Mouse (Mus musculus): ENCODE results near the gene 1500009C09Rik. TPM values are rescaled to one million over a fixed set of nuclear protein-coding genes. Genes with fewer than 3 reads are reported as not detected.

The 1500009C09Rik gene
- polyA plus RNA-seq, 1 experiment from 2014 or later: not detected

DNA sequence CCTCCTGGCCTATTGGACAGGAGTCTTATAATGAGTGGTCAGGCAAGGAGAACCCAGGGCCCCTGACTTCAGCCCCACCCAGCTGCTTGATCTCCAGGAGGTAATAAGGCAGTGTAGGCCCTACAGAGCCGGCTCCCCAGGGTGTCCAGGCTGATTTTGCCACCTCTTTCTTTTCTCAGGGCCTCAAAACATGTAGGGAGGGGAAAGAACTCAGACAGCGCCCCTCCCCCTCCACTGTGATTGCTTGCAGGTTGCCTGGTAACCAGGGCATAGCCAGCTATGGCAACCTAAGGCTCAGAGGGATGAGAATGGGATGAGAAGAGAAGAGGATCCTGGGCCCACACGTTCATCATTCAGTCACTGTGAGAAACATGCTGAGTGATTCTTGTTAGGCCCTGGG, 16.0 kb downstream of the 1500009C09Rik start:
- 32% methylated on average over 3 of the region's 3 CpGs for WGBS
- no peak overlapping the region for H3K4me3 ChIP-seq (ENCODE audit: low read length)
- no peak overlapping the region for H3K27ac ChIP-seq (ENCODE audit: low read length)
- no peak overlapping the region for H3K9ac ChIP-seq (ENCODE audit: low read depth, low read length)
- H3K27me3 ChIP-seq (replicated peaks; ENCODE audit: control insufficient read depth, insufficient read depth, low read length): 0 out of 2 replicates have a peak, but pooled peaks cover 5% of the 10 kb centered on the region
- H3K36me3 ChIP-seq (ENCODE audit: control insufficient read depth, insufficient read depth, low read length): no peaks in the 10 kb centered on the region
- H3K9me3 ChIP-seq (ENCODE audit: control insufficient read depth, low read length): no peaks in the 10 kb centered on the region
- H3K4me2 ChIP-seq (ENCODE audit: low read depth, low read length): no peak overlapping the region
- H3K4me1 ChIP-seq (ENCODE audit: control insufficient read depth, insufficient read depth, low read length): no peaks in the 10 kb centered on the region
- no peak for ATAC-seq

DNA sequence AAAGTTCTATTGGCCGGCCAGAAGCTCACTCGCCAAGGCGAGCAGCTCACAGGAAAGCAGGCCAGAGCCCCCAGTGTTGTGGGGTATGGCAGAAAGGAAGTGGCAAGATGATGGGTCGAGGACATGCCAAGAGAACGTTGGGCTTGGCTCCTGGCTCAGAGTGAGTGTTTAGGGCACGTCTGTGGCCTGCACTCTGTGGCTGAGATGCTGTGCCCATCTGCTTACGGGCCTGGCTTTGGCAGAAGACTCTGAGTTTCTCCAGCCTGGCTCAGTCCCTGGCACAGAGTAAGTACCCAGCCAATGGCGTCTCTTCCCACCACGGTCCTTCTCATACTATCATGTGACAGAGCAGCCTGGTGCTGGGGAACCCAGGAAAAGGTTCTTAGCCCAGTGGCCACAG, 16.6 kb downstream of the 1500009C09Rik start:
- no peak overlapping the region for H3K27ac ChIP-seq (ENCODE audit: low read length)
- H3K4me3 ChIP-seq (ENCODE audit: low read length): no peak overlapping the region
- H3K27me3 ChIP-seq (replicated peaks; ENCODE audit: control insufficient read depth, insufficient read depth, low read length): peaks cover 8% of the 10 kb centered on the region; the same call in 1 of the 2 replicates
- no peak for ATAC-seq
- H3K4me2 ChIP-seq (ENCODE audit: low read depth, low read length): no peak overlapping the region
- no peak overlapping the region for H3K9ac ChIP-seq (ENCODE audit: low read depth, low read length)
- no peaks in the 10 kb centered on the region for H3K9me3 ChIP-seq (ENCODE audit: control insufficient read depth, low read length)
- H3K4me1 ChIP-seq (ENCODE audit: control insufficient read depth, insufficient read depth, low read length): no peaks in the 10 kb centered on the region
- H3K36me3 ChIP-seq (ENCODE audit: control insufficient read depth, insufficient read depth, low read length): no peaks in the 10 kb centered on the region
- WGBS: 85% methylated on average over 9 of the region's 9 CpGs

DNA sequence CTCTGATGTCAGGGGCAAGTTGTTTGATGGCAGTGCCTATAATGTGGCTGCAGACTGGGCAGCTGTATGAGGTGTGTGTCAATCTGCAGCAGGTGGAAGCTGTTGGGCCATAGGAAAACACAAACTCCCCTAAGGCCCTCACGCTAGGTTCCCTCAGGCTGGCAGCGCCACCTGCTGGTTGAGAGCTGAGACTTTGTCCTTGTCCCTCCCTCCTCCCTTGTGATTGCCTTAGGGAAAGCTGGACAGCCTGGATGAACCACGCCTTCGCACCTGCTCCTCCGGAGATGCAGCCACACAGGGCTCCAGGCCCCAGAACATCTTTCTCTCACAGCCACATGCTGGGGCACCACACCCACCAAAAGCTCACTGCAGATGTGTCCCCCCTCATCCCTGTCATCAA, 19.0 kb downstream of the 1500009C09Rik start:
- Histone ChIP-seq H3K9ac (ENCODE audit: low read depth, low read length) (no peak overlapping the region), H3K27ac (ENCODE audit: low read length) (no peak overlapping the region), H3K9me3 (ENCODE audit: control insufficient read depth, low read length) (no peaks in the 10 kb centered on the region), H3K27me3 (replicated peaks; ENCODE audit: control insufficient read depth, insufficient read depth, low read length) (peaks cover 28% of the 10 kb centered on the region), H3K4me1 (ENCODE audit: control insufficient read depth, insufficient read depth, low read length) (peaks cover 12% of the 10 kb centered on the region), H3K4me3 (ENCODE audit: low read length) (no peak overlapping the region), H3K4me2 (ENCODE audit: low read depth, low read length) (no peak overlapping the region), H3K36me3 (ENCODE audit: control insufficient read depth, insufficient read depth, low read length) (no peaks in the 10 kb centered on the region)
- 7% methylated on average over 5 of the region's 5 CpGs for WGBS
- peak; percentile 70; the same call in 1 of the 2 replicates for ATAC-seq

DNA sequence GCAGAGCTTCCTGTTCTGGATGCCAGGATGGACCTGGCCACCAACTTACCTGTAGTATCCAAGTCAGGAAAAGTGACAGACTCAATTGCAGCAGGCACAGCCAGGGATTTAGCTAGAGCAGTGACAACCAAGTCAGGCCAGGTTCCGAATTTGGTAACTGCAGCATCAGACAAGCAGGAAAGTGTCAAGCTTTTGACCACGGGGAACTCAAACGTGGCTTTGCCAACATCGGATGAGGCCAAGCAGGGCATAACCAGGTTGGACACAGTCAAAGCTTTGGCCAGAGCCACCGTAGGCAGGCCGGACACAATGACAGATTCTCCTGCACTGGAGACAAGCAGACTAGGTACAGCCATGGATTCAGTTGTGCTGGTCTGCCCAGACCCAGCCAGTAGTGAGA, 20.1 kb downstream of the 1500009C09Rik start:
- Histone ChIP-seq H3K27me3 (replicated peaks; ENCODE audit: control insufficient read depth, insufficient read depth, low read length) (peaks cover 32% of the 10 kb centered on the region), H3K27ac (ENCODE audit: low read length) (no peak overlapping the region), H3K9me3 (ENCODE audit: control insufficient read depth, low read length) (no peaks in the 10 kb centered on the region), H3K36me3 (ENCODE audit: control insufficient read depth, insufficient read depth, low read length) (no peaks in the 10 kb centered on the region), H3K4me1 (ENCODE audit: control insufficient read depth, insufficient read depth, low read length) (peaks cover 12% of the 10 kb centered on the region), H3K9ac (ENCODE audit: low read depth, low read length) (no peak overlapping the region), H3K4me3 (ENCODE audit: low read length) (no peak overlapping the region), H3K4me2 (ENCODE audit: low read depth, low read length) (no peak overlapping the region)
- no peak for ATAC-seq
- 86% methylated on average over 6 of the region's 6 CpGs for WGBS

DNA sequence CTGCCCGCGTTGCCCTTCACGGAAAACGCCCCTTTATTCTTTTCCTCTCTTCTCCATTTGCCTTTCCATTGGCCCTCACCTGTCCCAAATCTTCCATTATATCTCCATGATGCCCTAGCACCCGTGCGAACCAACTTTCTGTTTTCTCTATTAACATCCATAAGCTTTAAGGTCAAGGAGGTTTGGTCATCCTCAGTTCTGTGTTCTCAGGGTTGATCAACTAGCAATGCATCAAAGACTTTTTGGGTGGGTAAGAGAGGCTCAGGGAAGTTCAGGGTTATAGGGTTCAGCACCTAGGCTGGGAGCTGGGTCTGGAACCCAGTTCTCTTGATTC, 22.4 kb downstream of the 1500009C09Rik start, which contains the start of gene Sept3:
Gene Sept3 (plus strand): TSS at position 301 of the 334 bp plus-strand sequence.
- H3K4me2 ChIP-seq (ENCODE audit: low read depth, low read length): peak within 1 kb of the TSS; percentile 98
- WGBS: 32% methylated on average over 6 of the region's 6 CpGs
- peaks cover 32% of the 10 kb centered on the region for H3K27me3 ChIP-seq (replicated peaks; ENCODE audit: control insufficient read depth, insufficient read depth, low read length)
- no peaks in the 10 kb centered on the region for H3K9me3 ChIP-seq (ENCODE audit: control insufficient read depth, low read length)
- no peak for ATAC-seq
- peak within 1 kb of the TSS; percentile 62 for H3K9ac ChIP-seq (ENCODE audit: low read depth, low read length)
- no peaks in the 10 kb centered on the region for H3K36me3 ChIP-seq (ENCODE audit: control insufficient read depth, insufficient read depth, low read length)
- peaks cover 12% of the 10 kb centered on the region for H3K4me1 ChIP-seq (ENCODE audit: control insufficient read depth, insufficient read depth, low read length)
- peak within 1 kb of the TSS; percentile 57 for H3K4me3 ChIP-seq (ENCODE audit: low read length)
- no peak within 1 kb of the TSS; the same call in 1 of the 2 replicates for H3K27ac ChIP-seq (ENCODE audit: low read length)

DNA sequence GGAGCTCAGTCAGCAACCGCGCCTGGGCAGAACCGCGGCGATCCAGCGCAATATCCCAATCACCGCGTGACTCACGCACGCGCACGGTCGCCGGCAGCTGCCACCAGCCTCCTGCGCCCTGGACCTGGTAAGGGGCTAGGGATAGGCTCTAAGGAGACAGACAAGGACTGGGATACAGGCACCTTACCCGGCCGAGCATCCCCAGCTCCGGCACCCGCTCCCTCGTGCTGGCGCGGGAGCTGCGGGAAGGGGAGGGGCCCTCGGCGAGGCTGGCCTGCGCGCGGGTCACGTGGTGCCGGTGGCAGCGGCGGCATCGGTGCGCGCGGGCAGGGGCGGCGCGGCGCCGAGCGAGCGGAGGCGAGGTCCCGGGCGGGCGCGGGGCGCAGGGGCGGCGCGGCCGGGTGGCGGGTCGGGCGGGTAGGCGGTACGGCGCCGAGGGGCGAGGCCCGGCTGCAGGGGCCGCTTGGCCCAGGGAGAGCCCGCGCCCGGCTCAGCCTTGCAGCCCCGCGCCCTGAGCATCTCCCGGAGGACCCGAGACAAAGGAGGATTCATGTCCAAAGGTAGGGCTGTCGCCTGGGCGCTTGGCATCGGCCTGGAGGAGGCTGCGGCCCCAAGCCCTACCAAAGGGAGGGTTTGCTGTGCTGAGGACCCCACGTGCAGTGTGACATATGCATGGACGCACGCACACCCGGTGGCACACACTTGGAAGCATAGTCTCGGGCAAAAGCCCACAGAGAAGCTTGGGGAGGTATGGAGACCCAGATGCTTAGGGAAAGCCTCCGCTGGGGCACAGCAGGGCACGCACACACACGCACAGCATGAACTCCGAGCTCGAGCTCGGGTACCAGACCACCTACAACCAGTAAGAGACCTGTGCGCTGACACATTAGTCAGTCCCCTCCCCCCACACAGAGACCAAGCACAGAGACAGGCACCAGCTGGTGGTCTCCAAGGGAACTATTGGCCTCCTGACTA, 23.0 kb downstream of the 1500009C09Rik start:
- WGBS: under 1% methylated on average over 54 of the region's 86 CpGs
- Histone ChIP-seq H3K36me3 (ENCODE audit: control insufficient read depth, insufficient read depth, low read length) (no peaks in the 10 kb centered on the region), H3K27me3 (replicated peaks; ENCODE audit: control insufficient read depth, insufficient read depth, low read length) (peaks cover 32% of the 10 kb centered on the region), H3K4me2 (ENCODE audit: low read depth, low read length) (peak overlapping the region; percentile 98), H3K4me3 (ENCODE audit: low read length) (peak overlapping the region; percentile 57), H3K9ac (ENCODE audit: low read depth, low read length) (peak overlapping the region; percentile 62), H3K4me1 (ENCODE audit: control insufficient read depth, insufficient read depth, low read length) (peaks cover 12% of the 10 kb centered on the region), H3K9me3 (ENCODE audit: control insufficient read depth, low read length) (no peaks in the 10 kb centered on the region), H3K27ac (ENCODE audit: low read length) (no peak overlapping the region; the same call in 1 of the 2 replicates)
- ATAC-seq: peak; percentile 56

DNA sequence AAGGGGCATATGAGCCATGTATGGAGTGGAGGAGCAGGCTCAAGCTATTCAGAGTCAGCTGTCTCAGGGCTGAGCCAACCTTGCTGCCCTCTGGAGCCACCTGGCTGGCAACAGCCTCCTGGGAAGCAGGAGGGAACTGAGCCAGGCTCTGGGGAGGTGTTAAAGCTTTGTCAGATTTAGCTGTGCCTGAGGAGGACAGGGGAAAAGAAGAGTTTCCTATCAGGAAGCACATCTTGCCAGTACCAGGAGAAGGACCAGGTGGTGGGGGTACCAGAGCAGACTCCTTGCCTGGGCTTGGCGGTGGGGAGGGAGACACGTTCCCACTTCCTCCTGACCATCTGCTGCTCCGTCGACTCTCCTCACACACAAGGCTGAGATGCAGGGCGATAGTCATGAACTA, 25.4 kb downstream of the 1500009C09Rik start:
- no peak overlapping the region for H3K9ac ChIP-seq (ENCODE audit: low read depth, low read length)
- no peak overlapping the region for H3K27ac ChIP-seq (ENCODE audit: low read length)
- no peaks in the 10 kb centered on the region for H3K36me3 ChIP-seq (ENCODE audit: control insufficient read depth, insufficient read depth, low read length)
- no peaks in the 10 kb centered on the region for H3K9me3 ChIP-seq (ENCODE audit: control insufficient read depth, low read length)
- no peak overlapping the region for H3K4me2 ChIP-seq (ENCODE audit: low read depth, low read length)
- H3K27me3 ChIP-seq (replicated peaks; ENCODE audit: control insufficient read depth, insufficient read depth, low read length): peaks cover 30% of the 10 kb centered on the region
- no peak for ATAC-seq
- peaks cover 12% of the 10 kb centered on the region for H3K4me1 ChIP-seq (ENCODE audit: control insufficient read depth, insufficient read depth, low read length)
- 78% methylated on average over 5 of the region's 5 CpGs for WGBS
- H3K4me3 ChIP-seq (ENCODE audit: low read length): no peak overlapping the region

DNA sequence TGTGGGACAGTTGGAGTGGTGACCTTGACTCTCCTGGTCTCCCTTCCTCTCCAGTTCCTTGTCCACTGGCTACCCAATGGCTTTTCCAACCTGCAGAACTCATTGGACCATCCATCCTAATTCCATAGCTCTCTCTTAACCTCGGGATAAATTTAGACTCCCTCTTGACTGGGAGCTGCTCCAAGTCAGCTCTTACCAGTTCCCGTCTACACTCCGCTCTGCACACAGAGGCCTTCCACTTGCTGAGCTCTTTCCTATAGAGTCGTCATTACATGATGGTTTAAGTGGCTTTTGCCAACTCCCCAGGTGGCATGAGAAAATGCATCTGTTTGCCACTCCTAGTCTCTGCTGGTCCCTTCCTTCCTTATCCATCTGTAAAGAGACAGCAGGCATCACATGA, 28.4 kb downstream of the 1500009C09Rik start:
- H3K27ac ChIP-seq (ENCODE audit: low read length): no peak overlapping the region
- H3K36me3 ChIP-seq (ENCODE audit: control insufficient read depth, insufficient read depth, low read length): no peaks in the 10 kb centered on the region
- peaks cover 5% of the 10 kb centered on the region for H3K27me3 ChIP-seq (replicated peaks; ENCODE audit: control insufficient read depth, insufficient read depth, low read length)
- no peak overlapping the region for H3K4me3 ChIP-seq (ENCODE audit: low read length)
- no peaks in the 10 kb centered on the region for H3K4me1 ChIP-seq (ENCODE audit: control insufficient read depth, insufficient read depth, low read length)
- H3K9me3 ChIP-seq (ENCODE audit: control insufficient read depth, low read length): no peaks in the 10 kb centered on the region
- no peak overlapping the region for H3K4me2 ChIP-seq (ENCODE audit: low read depth, low read length)
- H3K9ac ChIP-seq (ENCODE audit: low read depth, low read length): no peak overlapping the region
- no peak for ATAC-seq
- WGBS: 82% methylated on average over 4 of the region's 4 CpGs

DNA sequence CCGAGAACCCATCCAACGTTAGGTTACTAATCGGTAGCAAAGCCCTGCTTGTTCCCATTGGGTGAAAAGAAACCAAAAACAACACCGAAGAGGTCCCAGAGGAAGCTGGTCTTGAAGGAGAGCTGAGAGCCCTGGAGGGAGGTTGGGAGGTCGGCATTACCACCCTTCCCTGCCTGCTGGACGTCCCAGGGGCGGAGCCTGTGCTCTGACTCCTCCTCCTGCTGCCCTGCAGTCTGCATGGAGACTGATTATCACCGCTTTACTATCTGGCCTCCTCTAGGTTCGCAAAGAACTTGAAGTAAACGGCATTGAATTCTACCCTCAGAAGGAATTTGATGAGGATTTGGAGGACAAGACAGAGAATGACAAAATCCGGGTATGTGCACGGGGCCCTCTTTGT, 34.0 kb downstream of the 1500009C09Rik start:
- Histone ChIP-seq H3K4me3 (ENCODE audit: low read length) (no peak overlapping the region), H3K27me3 (replicated peaks; ENCODE audit: control insufficient read depth, insufficient read depth, low read length) (no peaks in the 10 kb centered on the region), H3K9ac (ENCODE audit: low read depth, low read length) (no peak overlapping the region), H3K9me3 (ENCODE audit: control insufficient read depth, low read length) (no peaks in the 10 kb centered on the region), H3K36me3 (ENCODE audit: control insufficient read depth, insufficient read depth, low read length) (no peaks in the 10 kb centered on the region), H3K4me1 (ENCODE audit: control insufficient read depth, insufficient read depth, low read length) (no peaks in the 10 kb centered on the region), H3K4me2 (ENCODE audit: low read depth, low read length) (no peak overlapping the region), H3K27ac (ENCODE audit: low read length) (no peak overlapping the region)
- ATAC-seq: no peak
- 57% methylated on average over 12 of the region's 12 CpGs for WGBS
